In the genomic region with DNA sequence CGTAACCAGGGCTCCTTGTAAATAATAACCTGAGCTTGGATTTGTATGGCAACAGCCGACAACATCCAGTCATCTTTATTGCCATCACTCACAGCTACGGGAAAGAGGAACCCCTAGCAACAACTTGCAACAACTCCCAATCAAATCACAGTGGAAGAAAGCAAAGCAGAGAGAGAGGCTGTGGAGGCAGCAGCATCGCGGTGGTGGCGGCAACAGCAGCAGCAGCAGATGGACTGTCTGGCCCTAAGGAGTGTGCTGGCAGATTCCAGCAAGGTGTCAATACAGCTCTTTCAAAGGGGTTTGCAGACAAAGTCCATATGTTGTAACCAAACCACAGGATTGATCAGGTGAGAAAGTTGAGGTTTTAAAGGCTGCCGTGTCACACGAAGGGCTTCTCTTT, we compare ENCODE assay signal across 21 mouse cellular contexts. TPM values are rescaled to one million over a fixed set of nuclear protein-coding genes. Genes with fewer than 3 reads are reported as not detected.
DNase-seq lines count a peak whose midpoint lies in the region; ATAC-seq and TF ChIP-seq lines count a peak whose summit lies in the region.
"Had no signal": no experiment of that assay in that cellular context is flagged by ENCODE, and none has a peak within 500 bp of the region (broad histone marks: within the 10 kb centered on the region; RNA-seq: fewer than 3 reads in every experiment).

No protein-coding gene starts in this region.

- H3K36me3 ChIP-seq in forebrain, postnatal 0 days (ENCODE audit: insufficient read depth) = no peaks in the 10 kb centered on the region
- H3K36me3 ChIP-seq: embryonic facial prominence, embryonic 15.5 days; heart, embryonic 12.5 days; limb, embryonic 13.5 days; liver, embryonic 15.5 days had no signal

- no peak for ATAC-seq in frontal cortex, adult (ENCODE audit: low TSS enrichment)
- no peak for ATAC-seq in forebrain, postnatal 0 days
- ATAC-seq: inflammation-experienced regulatory T-cells, adult 6 months had no signal

- H3K27me3 ChIP-seq in forebrain, postnatal 0 days (ENCODE audit: insufficient read depth, low read length) = no peaks in the 10 kb centered on the region

- H3K4me3 ChIP-seq in forebrain, postnatal 0 days (ENCODE audit: low read depth, low read length) = no peak overlapping the region
- H3K4me3 ChIP-seq: embryonic facial prominence, embryonic 15.5 days; heart, embryonic 12.5 days; limb, embryonic 13.5 days; liver, embryonic 15.5 days; myocyte had no signal

- H3K9me3 ChIP-seq in forebrain, postnatal 0 days (ENCODE audit: low read length) = no peaks in the 10 kb centered on the region
- H3K9me3 ChIP-seq: embryonic facial prominence, embryonic 15.5 days; heart, embryonic 12.5 days; limb, embryonic 13.5 days; liver, embryonic 15.5 days had no signal

- WGBS in forebrain, postnatal 0 days = 40% methylated on average over 8 of the region's 8 CpGs

- H3K4me1 ChIP-seq in forebrain, postnatal 0 days (ENCODE audit: insufficient read depth) = no peaks in the 10 kb centered on the region
- H3K4me1 ChIP-seq: liver, embryonic 15.5 days had no signal

- no peak overlapping the region for H3K4me2 ChIP-seq in forebrain, postnatal 0 days (ENCODE audit: low read depth)
- H3K4me2 ChIP-seq: embryonic facial prominence, embryonic 15.5 days; heart, embryonic 12.5 days; limb, embryonic 13.5 days; liver, embryonic 15.5 days had no signal

- DNase-seq in frontal cortex, postnatal 10 days (ENCODE audit: low spot score in 2 of 2) = peak; percentile 13 to 24
- peak; percentile 83 for DNase-seq in brain, embryonic 14.5 days (ENCODE audit: low read depth)
- peak; percentile 46 for DNase-seq in forebrain, postnatal 0 days
- peak; percentile 32 to 36 for DNase-seq in left cerebral cortex, postnatal 36 days (ENCODE audit: low spot score in 2 of 2)
- no peak for DNase-seq in B cell, adult 2 months
- no peak for DNase-seq in adipocyte (ENCODE audit: low spot score)
- no peak for DNase-seq in thymus, postnatal 14 days
- DNase-seq: adrenal gland, postnatal 10 days; kidney, adult 9 months; thymus, adult 2 months had no signal

- no peak for TF ChIP-seq CTCF in brain, embryonic 14.5 days (IDR thresholded peaks at IDR 0.05; ENCODE audit: borderline replicate concordance, extremely low read depth, insufficient read depth, insufficient read length)
- no peak for TF ChIP-seq CTCF in forebrain, postnatal 0 days (IDR thresholded peaks at IDR 0.05; ENCODE audit: low read depth)

- intact Hi-C loops in left cerebral cortex, postnatal 36 days (cut with DNase I) = loop anchor here (5.0 to 10.0 kb wide), 2 partner anchors 335 to 852 kb away; no protein-coding TSS in a partner anchor

- no peak overlapping the region for H3K9ac ChIP-seq in forebrain, postnatal 0 days
- H3K9ac ChIP-seq: embryonic facial prominence, embryonic 15.5 days; heart, embryonic 12.5 days; limb, embryonic 13.5 days; liver, embryonic 15.5 days had no signal

- H3K27ac ChIP-seq in forebrain, postnatal 0 days (ENCODE audit: low read depth, low read length) = no peak overlapping the region
- H3K27ac ChIP-seq: embryonic facial prominence, embryonic 15.5 days; limb, embryonic 13.5 days; liver, embryonic 15.5 days had no signal

- TF ChIP-seq POLR2A in brain, embryonic 14.5 days (IDR thresholded peaks at IDR 0.05; ENCODE audit: borderline replicate concordance, extremely low read depth, insufficient read depth, insufficient read length, poor library complexity, severe bottlenecking) = no peak

RNA-seq across cellular contexts. Expression of gene Kcnh5, which starts 2.4 kb away (rescaled TPM):
- 0.87 and 1.2 TPM in 2 replicates for polyA plus RNA-seq in brain, embryonic 14.5 days (2012; rRNA removed)
- 7.2 and 7.4 TPM in 2 replicates for total RNA-seq in forebrain, postnatal 0 days (2014; rRNA removed)
- polyA plus RNA-seq in forebrain, postnatal 0 days (2015; fragmentation: Nextera tagmentation; extraction: Ambion mirVana) = 1.0 and 1.5 TPM in 2 replicates
- 10 to 100 TPM; 82.1 to 86.4 TPM for total RNA-seq in left cerebral cortex, postnatal 36 days (2021)
- total RNA-seq: common myeloid progenitor, adult 5-6 weeks; hematopoietic stem cell, adult 5-6 weeks had no signal
- polyA plus RNA-seq: inflammation-experienced regulatory T-cells, adult 6 months; large intestine, adult 2 months; liver, embryonic 15.5 days; small intestine, adult 2 months; thymus, adult 2 months had no signal

Comparison
In these comparisons a context has a peak if more than half of its experiments do, and no peak if none do; other contexts are left out.
1. DNase-seq: peak in frontal cortex, postnatal 10 days (2 of 2), brain, embryonic 14.5 days (single experiment), forebrain, postnatal 0 days (single experiment) and left cerebral cortex, postnatal 36 days (2 of 2); none in B cell, adult 2 months (0 of 2), adipocyte (single experiment) and thymus, postnatal 14 days (single experiment).